Mouse (Mus musculus): ENCODE data around the gene Ldb3. TPM values are rescaled to one million over a fixed set of nuclear protein-coding genes. Genes with fewer than 3 reads are reported as not detected.
A peak's percentile ranks its signal among the peaks of the same experiment; 100 is the strongest.

Gene Ldb3
- polyA plus RNA-seq, 1 experiment: not detected

- Histone ChIP-seq H3K27ac (ENCODE audit: insufficient read depth, low read depth, low read length) (peak overlapping the region; percentile 11), H3K4me3 (ENCODE audit: insufficient read depth, low read length) (peak overlapping the region; percentile 88), H3K4me1 (ENCODE audit: control insufficient read depth, insufficient read depth, low read length) (no peaks in the 10 kb centered on the region)
- TF ChIP-seq CTCF (IDR thresholded peaks at IDR 0.05; ENCODE audit: low read depth, low read length): no peak
- TF ChIP-seq POLR2A (IDR thresholded peaks at IDR 0.05; ENCODE audit: borderline replicate concordance, low read depth, low read length): no peak
These were observed 40.0 kb downstream of the Ldb3 start for GRCm38 (mm10) chr14:34548391-34549001.

- TF ChIP-seq CTCF (IDR thresholded peaks at IDR 0.05; ENCODE audit: low read depth, low read length) (no peak), POLR2A (IDR thresholded peaks at IDR 0.05; ENCODE audit: borderline replicate concordance, low read depth, low read length) (no peak)
- H3K4me3 ChIP-seq (ENCODE audit: insufficient read depth, low read length): no peak overlapping the region
- H3K4me1 ChIP-seq (ENCODE audit: control insufficient read depth, insufficient read depth, low read length): no peaks in the 10 kb centered on the region
- H3K27ac ChIP-seq (ENCODE audit: insufficient read depth, low read depth, low read length): no peak overlapping the region
These were observed 43.9 kb downstream of the Ldb3 start for GRCm38 (mm10) chr14:34544545-34544944.

GRCm38 (mm10) chr14:34544001-34544400 is 44.5 kb downstream of the Ldb3 start:
- no peak overlapping the region for H3K27ac ChIP-seq (ENCODE audit: insufficient read depth, low read depth, low read length)
- TF ChIP-seq POLR2A (IDR thresholded peaks at IDR 0.05; ENCODE audit: borderline replicate concordance, low read depth, low read length): no peak
- TF ChIP-seq CTCF (IDR thresholded peaks at IDR 0.05; ENCODE audit: low read depth, low read length): no peak
- no peak overlapping the region for H3K4me3 ChIP-seq (ENCODE audit: insufficient read depth, low read length)
- H3K4me1 ChIP-seq (ENCODE audit: control insufficient read depth, insufficient read depth, low read length): no peaks in the 10 kb centered on the region

GRCm38 (mm10) chr14:34543596-34543995 is 44.9 kb downstream of the Ldb3 start:
- TF ChIP-seq POLR2A (IDR thresholded peaks at IDR 0.05; ENCODE audit: borderline replicate concordance, low read depth, low read length) (no peak), CTCF (IDR thresholded peaks at IDR 0.05; ENCODE audit: low read depth, low read length) (no peak)
- Histone ChIP-seq H3K27ac (ENCODE audit: insufficient read depth, low read depth, low read length) (no peak overlapping the region), H3K4me1 (ENCODE audit: control insufficient read depth, insufficient read depth, low read length) (no peaks in the 10 kb centered on the region), H3K4me3 (ENCODE audit: insufficient read depth, low read length) (no peak overlapping the region)

- TF ChIP-seq POLR2A (IDR thresholded peaks at IDR 0.05; ENCODE audit: borderline replicate concordance, low read depth, low read length) (no peak), CTCF (IDR thresholded peaks at IDR 0.05; ENCODE audit: low read depth, low read length) (no peak)
- H3K27ac ChIP-seq (ENCODE audit: insufficient read depth, low read depth, low read length): no peak overlapping the region
- H3K4me3 ChIP-seq (ENCODE audit: insufficient read depth, low read length): no peak overlapping the region
- no peaks in the 10 kb centered on the region for H3K4me1 ChIP-seq (ENCODE audit: control insufficient read depth, insufficient read depth, low read length)
These were observed 46.6 kb downstream of the Ldb3 start for GRCm38 (mm10) chr14:34541896-34542295.

- H3K4me3 ChIP-seq (ENCODE audit: insufficient read depth, low read length): no peak overlapping the region
- H3K27ac ChIP-seq (ENCODE audit: insufficient read depth, low read depth, low read length): no peak overlapping the region
- no peaks in the 10 kb centered on the region for H3K4me1 ChIP-seq (ENCODE audit: control insufficient read depth, insufficient read depth, low read length)
- no peak for TF ChIP-seq POLR2A (IDR thresholded peaks at IDR 0.05; ENCODE audit: borderline replicate concordance, low read depth, low read length)
These were observed 47.8 kb downstream of the Ldb3 start for GRCm38 (mm10) chr14:34540685-34541162.

GRCm38 (mm10) chr14:34535883-34536282 is 52.6 kb downstream of the Ldb3 start:
- no peaks in the 10 kb centered on the region for H3K4me1 ChIP-seq (ENCODE audit: control insufficient read depth, insufficient read depth, low read length)
- H3K4me3 ChIP-seq (ENCODE audit: insufficient read depth, low read length): no peak overlapping the region
- H3K27ac ChIP-seq (ENCODE audit: insufficient read depth, low read depth, low read length): no peak overlapping the region
- no peak for TF ChIP-seq POLR2A (IDR thresholded peaks at IDR 0.05; ENCODE audit: borderline replicate concordance, low read depth, low read length)

- Histone ChIP-seq H3K4me3 (ENCODE audit: insufficient read depth, low read length) (no peak overlapping the region), H3K27ac (ENCODE audit: insufficient read depth, low read depth, low read length) (no peak overlapping the region), H3K4me1 (ENCODE audit: control insufficient read depth, insufficient read depth, low read length) (no peaks in the 10 kb centered on the region)
- TF ChIP-seq POLR2A (IDR thresholded peaks at IDR 0.05; ENCODE audit: borderline replicate concordance, low read depth, low read length): no peak
- no peak for TF ChIP-seq CTCF (IDR thresholded peaks at IDR 0.05; ENCODE audit: low read depth, low read length)
These were observed 54.9 kb downstream of the Ldb3 start for GRCm38 (mm10) chr14:34533537-34533936.

- no peak overlapping the region for H3K27ac ChIP-seq (ENCODE audit: insufficient read depth, low read depth, low read length)
- no peak for TF ChIP-seq CTCF (IDR thresholded peaks at IDR 0.05; ENCODE audit: low read depth, low read length)
- TF ChIP-seq POLR2A (IDR thresholded peaks at IDR 0.05; ENCODE audit: borderline replicate concordance, low read depth, low read length): no peak
- no peaks in the 10 kb centered on the region for H3K4me1 ChIP-seq (ENCODE audit: control insufficient read depth, insufficient read depth, low read length)
- H3K4me3 ChIP-seq (ENCODE audit: insufficient read depth, low read length): no peak overlapping the region
These were observed 55.9 kb downstream of the Ldb3 start for GRCm38 (mm10) chr14:34532536-34532935.

GRCm38 (mm10) chr14:34528804-34529203 is 59.7 kb downstream of the Ldb3 start:
- no peak overlapping the region for H3K27ac ChIP-seq (ENCODE audit: insufficient read depth, low read depth, low read length)

More at GRCm38 (mm10) chr14:34528804-34529203, 59.7 kb downstream of the Ldb3 start:
- H3K4me3 ChIP-seq (ENCODE audit: insufficient read depth, low read length): no peak overlapping the region
- TF ChIP-seq POLR2A (IDR thresholded peaks at IDR 0.05; ENCODE audit: borderline replicate concordance, low read depth, low read length): no peak
- TF ChIP-seq CTCF (IDR thresholded peaks at IDR 0.05; ENCODE audit: low read depth, low read length): no peak
- H3K4me1 ChIP-seq (ENCODE audit: control insufficient read depth, insufficient read depth, low read length): no peaks in the 10 kb centered on the region
